Mouse (Mus musculus) urinary bladder, postnatal 36 days (tissue): Measurements from ENCODE around the gene Alox12.

Source experiments
- DNase-seq, 2 experiments: peaks; one replicate each; pipeline ENCODE4 v3.0.0; 2022; ENCODE audit warnings: low spot score in 2 of 2, mixed read lengths in 1 of 2

Gene Alox12

GRCm38 (mm10) chr11:70220731-70221602 lies 34.2 kb downstream of the Alox12 start, which contains the start of gene Slc16a13:
Slc16a13 (minus strand) TSS chr11:70221064.
- DNase-seq: peak; percentile 85 to 93

GRCm38 (mm10) chr11:70220323-70220722 lies 34.8 kb downstream of the Alox12 start:
- no peak for DNase-seq

GRCm38 (mm10) chr11:70219873-70220272 lies 35.3 kb downstream of the Alox12 start:
- no peak for DNase-seq

- no peak for DNase-seq
Observed at GRCm38 (mm10) chr11:70218741-70219470, 36.2 kb downstream of the Alox12 start.

- DNase-seq: no peak
Observed at GRCm38 (mm10) chr11:70218039-70218438, 37.1 kb downstream of the Alox12 start.

- no peak for DNase-seq
Observed at GRCm38 (mm10) chr11:70216103-70216502, 39.0 kb downstream of the Alox12 start.

GRCm38 (mm10) chr11:70215301-70215700 lies 39.9 kb downstream of the Alox12 start:
- no peak for DNase-seq

- DNase-seq: no peak
Observed at GRCm38 (mm10) chr11:70214856-70215209, 40.3 kb downstream of the Alox12 start.

- DNase-seq: no peak
Observed at GRCm38 (mm10) chr11:70214191-70214855, 40.8 kb downstream of the Alox12 start.

- DNase-seq: no peak
Observed at GRCm38 (mm10) chr11:70213736-70214135, 41.4 kb downstream of the Alox12 start.

- DNase-seq: peak; percentile 73 to 79
Observed at GRCm38 (mm10) chr11:70212896-70213295, 42.3 kb downstream of the Alox12 start.

- DNase-seq: no peak
Observed at GRCm38 (mm10) chr11:70212423-70212822, 42.7 kb downstream of the Alox12 start, which contains the start of gene Slc16a11. Slc16a11 (plus strand) TSS chr11:70212752.

- no peak for DNase-seq
Observed at GRCm38 (mm10) chr11:70211972-70212371, 43.2 kb downstream of the Alox12 start.

GRCm38 (mm10) chr11:70210681-70211080 lies 44.5 kb downstream of the Alox12 start:
- DNase-seq: no peak

GRCm38 (mm10) chr11:70208778-70209388 lies 46.3 kb downstream of the Alox12 start:
- DNase-seq: no peak

- no peak for DNase-seq
Observed at GRCm38 (mm10) chr11:70207283-70207682, 47.9 kb downstream of the Alox12 start.

- no peak for DNase-seq
Observed at GRCm38 (mm10) chr11:70206801-70207200, 48.4 kb downstream of the Alox12 start.

- DNase-seq: peak; percentile 80 to 88
Observed at GRCm38 (mm10) chr11:70201691-70202090, 53.5 kb downstream of the Alox12 start.

- peak in 1 of 2 experiments; percentile 21 for DNase-seq
Observed at GRCm38 (mm10) chr11:70200036-70200608, 55.0 kb downstream of the Alox12 start.

- DNase-seq: no peak
Observed at GRCm38 (mm10) chr11:70199107-70199506, 56.0 kb downstream of the Alox12 start.

- no peak for DNase-seq
Observed at GRCm38 (mm10) chr11:70198332-70198731, 56.8 kb downstream of the Alox12 start.
